Mouse (Mus musculus) c-Kit-positive CD71-negative TER-119-negative erythroid progenitor cells, embryonic 14.5 days (primary cell): ENCODE measurements around the gene Rapgef3.

ENCODE experiments used
- DNase-seq: peaks from one replicate; pipeline ENCODE4 v3.0.0-alpha.2; 2013; ENCODE audit warnings: low read depth

Rapgef3 gene

DNA sequence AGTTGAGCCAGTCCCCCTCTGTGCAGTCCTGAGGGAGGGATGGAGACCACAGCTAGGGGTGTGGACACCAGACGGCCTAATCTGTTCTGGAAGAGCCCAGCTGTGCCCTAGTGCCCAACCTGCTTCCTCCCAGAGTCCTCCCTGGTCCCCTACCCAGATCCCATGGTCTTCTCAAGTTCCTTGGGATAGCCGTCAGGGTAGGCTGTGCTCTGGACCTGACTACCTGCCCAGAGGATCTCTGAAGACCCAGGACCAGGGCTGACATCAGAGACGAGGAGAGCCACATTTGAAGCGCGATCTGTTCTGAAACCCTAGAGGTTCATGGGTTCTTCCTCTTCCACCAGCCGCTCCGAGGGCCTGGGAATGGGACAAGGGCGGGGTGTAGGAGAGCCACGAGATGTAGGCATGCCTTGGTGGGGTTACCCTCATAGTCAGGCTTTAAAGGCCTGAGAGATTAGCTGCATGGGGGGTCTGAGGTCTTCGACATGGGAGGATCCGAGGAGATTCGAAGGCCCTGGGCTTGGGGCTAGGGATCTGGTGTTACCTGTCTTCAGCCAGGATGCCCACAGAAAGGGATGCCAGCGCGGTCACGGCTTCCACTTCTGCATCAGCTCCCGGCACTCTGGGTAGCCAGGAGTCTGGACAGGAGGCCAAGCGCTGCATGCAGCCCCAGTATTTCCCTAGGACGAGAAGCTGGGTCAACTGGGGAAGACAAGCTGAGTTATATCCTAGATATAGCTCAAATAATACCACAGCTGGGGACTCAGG, 25.8 kb upstream of the Rapgef3 start:
- no peak for DNase-seq

DNA sequence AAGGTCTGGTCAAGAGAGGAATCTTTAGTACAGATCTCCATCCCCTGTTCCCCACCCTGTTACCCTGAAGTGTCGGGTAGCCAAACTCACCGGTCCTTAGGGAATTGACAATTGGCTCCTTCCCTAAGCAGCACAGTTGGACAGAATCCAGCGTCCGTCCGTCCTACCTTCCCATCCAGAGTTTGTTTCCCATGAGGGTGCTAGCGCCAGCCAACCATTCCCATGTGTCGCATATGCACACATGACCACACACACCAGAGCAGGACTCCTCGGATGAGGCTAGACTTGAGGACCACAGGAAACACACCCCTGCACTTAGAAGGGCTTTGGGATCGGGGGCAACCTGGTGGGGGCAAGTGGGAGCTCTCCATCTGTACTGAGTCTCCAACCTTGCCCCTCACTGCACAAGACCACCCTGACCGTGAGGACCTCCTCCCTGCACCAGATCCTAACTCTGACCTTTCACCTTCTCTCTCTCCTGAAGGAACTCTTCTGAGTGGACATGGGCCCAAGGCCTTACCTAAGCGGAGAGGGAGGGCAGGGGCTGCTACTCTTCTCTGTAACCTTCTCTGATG, 23.4 kb upstream of the Rapgef3 start:
- DNase-seq = no peak

DNA sequence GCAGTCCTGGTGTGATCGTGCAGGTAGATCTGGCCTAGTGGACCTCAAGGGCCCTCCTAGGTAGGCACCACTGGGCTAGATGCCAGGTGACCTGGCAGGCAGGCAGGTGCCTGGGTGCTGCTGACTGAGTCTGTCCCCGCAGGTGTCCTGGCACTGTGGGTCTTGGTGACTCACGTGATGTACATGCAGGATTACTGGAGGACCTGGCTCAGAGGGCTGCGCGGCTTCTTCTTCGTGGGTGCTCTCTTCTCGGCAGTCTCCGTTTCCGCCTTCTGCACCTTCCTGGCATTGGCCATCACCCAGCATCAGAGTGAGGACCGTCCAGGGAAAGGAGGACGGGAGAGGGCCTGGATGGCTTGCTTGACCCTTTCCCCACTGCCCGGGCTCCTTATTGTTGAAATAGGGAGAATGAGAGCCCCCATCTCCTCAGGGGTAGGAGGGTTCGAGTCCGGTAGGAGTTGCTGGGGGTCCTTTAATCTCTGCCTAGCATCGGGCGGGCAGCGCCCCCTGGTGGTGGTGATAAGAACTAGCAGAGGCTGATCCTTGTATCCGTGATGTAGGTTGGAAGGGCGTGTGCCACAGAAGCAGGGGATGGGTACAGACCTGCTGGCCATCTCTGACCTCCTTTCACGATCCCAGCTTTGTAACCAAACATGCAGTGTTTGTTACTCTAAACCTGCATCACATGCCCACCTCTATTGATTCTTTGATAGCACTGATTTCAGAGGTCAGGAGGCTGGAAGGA, 22.2 kb upstream of the Rapgef3 start:
- DNase-seq = no peak

DNA sequence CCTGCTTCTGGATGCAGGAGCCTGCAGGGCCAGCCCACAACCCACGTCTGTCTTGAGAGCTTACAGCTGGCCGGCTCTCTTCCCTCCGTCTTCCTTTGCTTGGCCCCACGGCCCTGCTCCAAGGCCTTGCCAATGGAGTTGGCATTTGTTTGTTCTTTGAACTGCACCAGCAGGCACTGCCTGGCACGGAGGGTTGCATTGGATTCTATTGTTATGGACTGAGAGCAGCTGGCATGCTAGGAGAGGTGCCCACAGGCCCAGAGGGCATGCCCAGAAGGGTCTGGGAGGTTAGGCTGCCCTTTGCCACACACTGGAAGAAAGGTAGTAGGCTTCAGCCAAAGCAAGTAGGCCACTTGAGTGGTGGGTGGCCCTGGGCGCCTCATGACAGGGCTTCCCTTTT, 21.0 kb upstream of the Rapgef3 start:
- no peak for DNase-seq

GRCm38 (mm10) chr15:97787799-97788667, 20.3 kb upstream of the Rapgef3 start:
- no peak for DNase-seq

DNA sequence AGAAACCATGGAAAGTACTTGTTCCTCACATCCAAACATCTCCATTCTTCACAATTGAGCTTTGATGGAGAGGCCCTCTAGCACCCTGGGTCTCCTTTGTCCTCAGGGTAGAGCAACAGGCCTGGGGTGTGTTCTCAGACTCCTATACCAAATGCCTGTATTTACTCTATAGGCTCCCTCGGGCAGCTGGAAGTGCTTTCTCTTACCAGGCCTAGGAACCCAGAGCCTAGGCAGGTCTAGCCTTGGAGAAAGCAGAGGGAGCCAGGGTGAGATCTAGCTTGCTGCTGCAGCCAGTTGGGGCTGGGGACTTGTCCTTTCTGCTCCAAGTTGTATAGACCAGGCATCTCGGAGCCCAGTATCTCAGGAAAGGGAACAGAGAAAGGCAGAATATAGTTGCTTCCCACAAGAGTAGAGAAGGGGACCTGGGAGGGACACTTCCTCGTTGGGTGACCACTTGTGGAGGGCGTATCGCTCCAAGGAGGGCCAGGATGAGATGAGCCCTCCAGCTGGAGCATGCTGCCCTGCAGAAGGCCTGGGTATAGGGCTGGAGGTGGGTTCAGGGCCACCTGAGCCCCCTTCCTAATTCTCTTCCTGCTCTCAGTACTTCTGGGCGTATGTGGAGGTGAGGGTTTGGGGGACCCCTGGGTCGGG, 19.5 kb upstream of the Rapgef3 start:
- no peak for DNase-seq

- DNase-seq = peak; percentile 64
Observed at GRCm38 (mm10) chr15:97786412-97787112, 18.8 kb upstream of the Rapgef3 start.

DNA sequence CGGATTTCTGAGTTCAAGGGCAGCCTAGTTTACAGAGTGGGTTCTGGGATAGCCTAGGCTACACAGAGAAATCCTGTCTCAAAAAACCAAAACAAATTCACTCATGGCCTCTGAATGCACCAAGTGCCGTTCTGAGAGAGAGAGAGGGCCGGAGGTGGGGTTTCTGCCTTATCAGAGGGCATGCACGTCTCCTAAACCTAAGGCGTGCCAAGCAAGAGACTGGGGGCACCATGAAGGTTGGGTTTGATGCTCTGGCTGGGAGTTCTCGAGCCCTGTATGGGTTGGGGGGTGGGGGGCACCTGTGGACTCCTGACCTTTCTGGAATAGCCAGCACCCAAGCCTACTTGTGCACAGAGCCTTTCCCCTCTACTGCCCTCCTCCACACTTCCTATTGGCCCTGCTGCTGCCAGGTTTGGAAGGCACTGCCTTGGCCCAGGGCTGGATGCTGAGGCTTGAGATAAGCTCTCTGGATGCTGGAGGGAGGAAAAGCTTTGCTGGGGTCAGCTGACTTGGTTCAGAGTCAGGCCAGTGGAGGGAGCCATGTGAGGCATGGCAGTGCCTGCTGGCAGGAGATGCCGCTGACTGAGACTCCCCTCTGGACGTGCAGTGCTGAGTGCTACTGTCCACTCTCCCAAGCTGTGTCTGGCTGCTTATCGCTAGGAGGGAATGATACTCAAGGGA, 18.1 kb upstream of the Rapgef3 start:
- DNase-seq = no peak

- no peak for DNase-seq
Observed at GRCm38 (mm10) chr15:97784561-97785161, 16.9 kb upstream of the Rapgef3 start.

DNA sequence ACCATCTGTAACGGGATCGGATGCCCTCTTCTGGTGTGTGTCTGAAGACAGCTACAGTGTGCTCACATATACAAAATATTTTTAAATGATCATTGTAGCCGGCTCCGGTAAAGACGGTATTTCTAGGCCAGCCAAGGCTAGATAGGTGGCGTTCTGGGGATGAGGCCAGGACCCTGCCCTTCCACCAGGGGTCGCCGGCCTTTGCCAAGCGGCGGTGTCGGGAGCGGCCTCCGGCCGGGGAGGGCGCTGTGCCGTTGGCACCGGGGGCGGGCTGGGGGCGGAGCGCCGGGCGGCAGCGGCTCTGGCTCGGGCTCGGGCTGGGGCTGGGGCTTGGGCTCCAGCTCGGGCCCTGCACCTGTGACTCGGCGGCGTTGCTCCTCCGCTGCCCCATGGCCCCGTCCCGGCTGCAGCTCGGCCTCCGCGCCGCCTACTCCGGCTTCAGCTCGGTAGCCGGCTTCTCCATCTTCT, 16.4 kb upstream of the Rapgef3 start:
- DNase-seq = peak; percentile 79

- no peak for DNase-seq
Observed at GRCm38 (mm10) chr15:97782749-97783105, 15.0 kb upstream of the Rapgef3 start.

GRCm38 (mm10) chr15:97781961-97782748, 14.4 kb upstream of the Rapgef3 start:
- no peak for DNase-seq

GRCm38 (mm10) chr15:97780611-97781031, 12.8 kb upstream of the Rapgef3 start:
- DNase-seq = no peak

DNA sequence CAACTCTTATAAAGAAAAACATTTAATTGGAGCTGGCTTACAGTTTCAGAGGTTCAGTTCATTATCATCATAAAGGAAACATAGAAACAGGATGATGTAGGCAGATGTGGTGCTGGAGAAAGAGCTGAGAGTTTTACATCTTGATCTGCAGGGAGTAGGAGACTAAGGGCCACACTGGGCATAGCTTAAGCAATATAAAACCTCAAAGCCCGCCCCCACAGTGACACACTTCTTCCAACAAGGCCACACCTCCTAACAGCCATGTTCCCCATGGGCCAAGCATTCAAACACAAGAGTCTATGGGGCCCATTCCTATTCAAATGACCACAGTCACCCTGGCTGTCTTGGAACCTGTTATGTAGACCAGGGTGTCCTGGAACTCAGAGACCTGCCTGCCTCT, 11.8 kb upstream of the Rapgef3 start:
- no peak for DNase-seq

GRCm38 (mm10) chr15:97778311-97779098, 10.7 kb upstream of the Rapgef3 start, which contains the start of gene Slc48a1:
Gene Slc48a1, plus strand, starts transcription at chr15:97778520.
- DNase-seq = no peak

- no peak for DNase-seq
Observed at GRCm38 (mm10) chr15:97776919-97777318, 9.1 kb upstream of the Rapgef3 start.

DNA sequence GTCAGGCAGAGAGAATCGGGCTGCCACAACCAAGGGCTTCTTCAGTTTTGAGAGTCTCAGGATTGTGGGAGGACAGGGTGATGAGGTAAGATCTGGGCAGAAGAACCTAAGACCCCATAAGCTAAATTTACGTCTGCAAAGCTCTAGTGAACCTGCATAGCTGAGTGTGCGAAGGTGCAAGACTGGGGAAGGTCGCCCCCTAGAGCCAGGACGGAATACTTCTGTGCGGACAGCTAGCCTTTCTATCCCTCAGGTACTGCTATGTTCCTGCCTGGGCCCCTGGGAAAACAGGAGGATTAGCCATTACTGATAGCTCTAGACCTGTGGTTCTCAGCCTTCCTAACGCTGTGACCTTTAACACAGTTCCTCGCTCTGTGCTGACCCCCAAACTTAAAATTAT, 8.7 kb upstream of the Rapgef3 start:
- DNase-seq = no peak

DNA sequence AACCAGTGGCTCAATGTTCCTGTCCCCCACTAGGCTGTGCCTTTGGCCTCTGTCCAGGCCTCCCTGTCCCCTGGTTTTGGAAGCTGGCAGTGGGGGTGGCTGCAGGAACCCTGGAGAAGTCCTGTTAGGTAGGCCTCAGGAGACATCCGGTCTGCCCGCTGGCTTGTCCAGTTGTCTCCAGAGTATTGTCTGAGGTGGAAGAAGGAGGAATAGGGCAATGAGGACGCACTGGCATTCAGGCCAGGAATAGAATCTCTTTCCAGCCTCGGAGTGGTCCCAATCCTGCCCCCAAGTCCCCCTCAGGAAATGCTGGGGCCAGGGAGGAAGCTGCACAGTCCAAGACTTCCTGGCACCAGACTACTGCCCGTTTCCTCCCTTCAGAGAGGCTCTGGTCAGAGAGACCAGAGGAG, 6.2 kb upstream of the Rapgef3 start:
- no peak for DNase-seq
